Mouse (Mus musculus): Measurements from ENCODE around the gene Hemk1.

DNA sequence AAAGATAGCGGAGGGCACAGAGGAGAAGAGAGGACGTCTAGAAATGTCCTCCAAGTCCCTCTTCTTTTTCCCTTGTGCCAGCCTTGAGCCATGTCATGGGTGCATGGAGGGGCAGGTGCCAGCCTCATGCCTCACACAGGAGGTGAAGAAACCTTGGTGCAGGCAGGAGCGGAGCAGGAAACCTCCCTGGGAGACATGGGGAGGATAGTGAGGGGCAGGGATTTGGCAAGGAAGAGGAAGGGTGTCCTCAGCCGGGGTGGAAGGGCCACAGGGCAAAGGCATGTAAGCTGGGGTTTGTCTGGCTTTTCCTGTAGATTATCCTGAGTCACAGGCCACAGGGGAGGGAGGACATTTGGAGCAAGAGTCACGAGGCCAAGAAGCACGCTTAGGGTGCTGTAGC, 5.9 kb upstream of the Hemk1 start:
- no peak for TF ChIP-seq POLR2A (IDR thresholded peaks at IDR 0.05; ENCODE audit: borderline replicate concordance, control insufficient read depth, low read depth, low read length)
- TF ChIP-seq CTCF (IDR thresholded peaks at IDR 0.05; ENCODE audit: control insufficient read depth, insufficient read depth, low read length), result no peak

Data from bone marrow, adult 2 months (tissue).